Mouse (Mus musculus): ENCODE measurements around the gene Ugt2b1.
"Not testable (repeated sequence)": the region's sequence is repeated elsewhere in the genome, so short reads cannot be mapped to it uniquely, and the experiment has no call there.

Ugt2b1 gene

GRCm38 (mm10) chr5:86926426-86926825 is at the start of gene Ugt2b1:
Gene Ugt2b1 (minus strand): TSS chr5:86926530.
- no peak for DNase-seq (ENCODE audit: low spot score)

- DNase-seq (ENCODE audit: low spot score) = not testable (repeated sequence)
Measured at GRCm38 (mm10) chr5:86967271-86967670, 40.9 kb upstream of the Ugt2b1 start.

GRCm38 (mm10) chr5:86962849-86963248 is 36.5 kb upstream of the Ugt2b1 start:
- not testable (repeated sequence) for DNase-seq (ENCODE audit: low spot score)

GRCm38 (mm10) chr5:86961587-86962358 is 35.4 kb upstream of the Ugt2b1 start:
- DNase-seq (ENCODE audit: low spot score) = no peak

GRCm38 (mm10) chr5:86960504-86960903 is 34.2 kb upstream of the Ugt2b1 start:
- DNase-seq (ENCODE audit: low spot score) = no peak

- no peak for DNase-seq (ENCODE audit: low spot score)
Measured at GRCm38 (mm10) chr5:86942111-86942510, 15.8 kb upstream of the Ugt2b1 start.

- DNase-seq (ENCODE audit: low spot score) = no peak
Measured at GRCm38 (mm10) chr5:86920661-86921233, 5.6 kb downstream of the Ugt2b1 start.

GRCm38 (mm10) chr5:86911357-86912099 is 14.8 kb downstream of the Ugt2b1 start:
- DNase-seq (ENCODE audit: low spot score) = no peak

GRCm38 (mm10) chr5:86910770-86911169 is 15.6 kb downstream of the Ugt2b1 start:
- DNase-seq (ENCODE audit: low spot score) = no peak

GRCm38 (mm10) chr5:86906758-86907157 is 19.6 kb downstream of the Ugt2b1 start, which contains the start of gene Ugt2b34:
Gene Ugt2b34 (minus strand): TSS chr5:86906937.
- DNase-seq (ENCODE audit: low spot score) = no peak

GRCm38 (mm10) chr5:86889933-86890332 is 36.4 kb downstream of the Ugt2b1 start:
- DNase-seq (ENCODE audit: low spot score) = no peak

- DNase-seq (ENCODE audit: low spot score) = no peak
Measured at GRCm38 (mm10) chr5:86888420-86888819, 37.9 kb downstream of the Ugt2b1 start.

- DNase-seq (ENCODE audit: low spot score) = no peak
Measured at GRCm38 (mm10) chr5:86887081-86887480, 39.2 kb downstream of the Ugt2b1 start.

GRCm38 (mm10) chr5:86886620-86887019 is 39.7 kb downstream of the Ugt2b1 start:
- peak; percentile 9 for DNase-seq (ENCODE audit: low spot score)

- DNase-seq (ENCODE audit: low spot score) = no peak
Measured at GRCm38 (mm10) chr5:86871877-86872276, 54.5 kb downstream of the Ugt2b1 start.

Measured in layer of hippocampus, adult 11-12 months (tissue).